Mouse (Mus musculus) T-helper 1 cell (primary cell): ENCODE measurements at regions not wholly inside any gene's neighbourhood (a gene's known extent, or its start where the extent isn't known, plus 50 kb on each side); places are given as distances from the start of the nearest gene placed in this dataset.
"Not testable (repeated sequence)": the region's sequence is repeated elsewhere in the genome, so short reads cannot be mapped to it uniquely, and the experiment has no call there.

ENCODE experiments used
- in situ Hi-C: fragments of 300-600 bp; cut with MboI, MseI; formaldehyde crosslinking; loops from one replicate; pipeline ENCODE4 v1.15.1; 2025; ENCODE audit warnings: high pct_unique_total_duplicates

DNA sequence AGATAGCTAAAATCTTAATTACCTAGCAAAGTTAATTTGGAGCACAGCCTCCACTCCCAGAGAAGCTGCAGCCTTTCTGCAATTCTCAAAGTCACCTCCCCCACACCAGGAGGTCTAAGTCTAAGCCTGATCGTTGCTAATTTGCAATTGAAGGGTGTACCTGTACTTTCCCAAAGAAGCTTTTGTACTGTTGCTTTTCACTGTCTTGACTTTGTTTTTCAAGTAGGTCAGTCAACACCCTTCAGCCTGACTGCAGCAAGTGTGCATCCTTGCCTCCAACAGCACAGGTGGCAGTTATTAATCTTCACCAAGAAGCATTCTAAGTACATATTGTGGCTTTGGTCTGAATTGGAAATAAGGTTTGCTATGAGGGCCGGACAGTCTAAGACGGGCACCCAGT lies 91.7 kb upstream of the Slc22a30 start:
- in situ Hi-C loops, result not testable (repeated sequence)

DNA sequence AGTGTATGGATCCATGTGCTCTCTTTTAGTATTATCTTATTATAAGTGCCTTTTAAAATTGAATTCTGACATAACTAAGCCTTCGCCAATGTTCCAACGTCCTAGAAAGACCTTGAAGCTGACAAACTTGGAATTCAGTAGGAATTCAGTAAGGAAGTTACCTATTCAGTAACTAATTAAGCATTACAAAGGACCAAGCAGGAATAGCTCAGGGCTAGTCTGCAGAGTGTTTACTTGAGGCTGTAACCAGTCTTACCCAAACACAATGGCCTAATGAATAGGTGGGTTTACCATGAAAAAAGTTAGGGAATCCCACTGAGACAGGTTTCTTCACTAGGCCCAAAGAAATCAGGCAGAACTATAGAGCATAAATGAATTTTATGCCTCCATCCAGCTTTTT lies 92.6 kb upstream of the Slc22a30 start:
- in situ Hi-C loops, result not testable (repeated sequence)

GRCm38 (mm10) chr19:8517721-8518120 lies 73.3 kb upstream of the Slc22a8 start:
- in situ Hi-C loops, result loop anchor here (25.0 kb wide), 1 partner anchor 620 kb away; the partner anchor contains the start of gene Asrgl1

GRCm38 (mm10) chr19:8518273-8518672 lies 72.8 kb upstream of the Slc22a8 start:
- in situ Hi-C loops, result loop anchor here (25.0 kb wide), 1 partner anchor 619 kb away; the partner anchor contains the start of gene Asrgl1

- in situ Hi-C loops, result loop anchor here (25.0 kb wide), 1 partner anchor 618 kb away; the partner anchor contains the start of gene Asrgl1
These were observed 72.1 kb upstream of the Slc22a8 start for GRCm38 (mm10) chr19:8518933-8519332.

DNA sequence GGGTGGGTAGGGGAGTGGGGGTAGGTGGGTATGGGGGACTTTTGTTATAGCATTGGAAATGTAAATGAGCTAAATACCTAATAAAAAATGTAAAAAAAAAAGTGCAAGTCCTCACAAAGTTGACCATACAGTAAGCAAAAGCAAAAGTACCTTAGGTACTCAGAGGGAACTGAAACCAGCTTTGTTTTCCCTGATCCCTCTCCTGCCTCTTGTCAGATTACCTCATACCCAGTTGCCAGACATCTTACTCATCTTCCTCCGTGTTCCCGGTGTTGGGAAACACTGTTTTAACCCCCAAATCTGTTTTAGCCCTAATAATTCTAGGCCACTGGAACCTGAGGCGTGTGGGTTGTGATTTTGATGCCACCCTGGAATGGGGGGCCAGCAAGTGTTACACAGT lies 56.5 kb upstream of the Slc22a8 start:
- in situ Hi-C loops, result loop anchor here (10.0 kb wide), 1 partner anchor 1280 kb away; no protein-coding TSS in a partner anchor

DNA sequence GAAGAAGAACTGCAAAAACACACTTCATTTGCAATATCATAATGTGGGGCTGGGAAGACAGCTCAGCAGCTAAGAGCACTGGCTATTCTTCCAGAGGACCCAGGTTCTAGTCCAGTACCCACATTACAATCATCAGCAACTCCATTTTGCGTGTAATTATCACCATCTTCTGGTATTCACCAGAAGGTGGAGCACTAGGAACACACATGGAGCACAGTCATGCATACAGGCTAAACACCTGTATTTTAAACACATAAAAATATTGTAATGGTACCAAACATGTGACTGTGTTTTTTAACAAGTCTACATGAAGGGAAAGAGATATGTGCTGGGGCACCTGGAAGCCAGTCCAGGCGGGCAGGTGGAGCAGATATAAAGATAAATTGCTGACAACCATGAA lies 55.0 kb upstream of the Slc22a8 start:
- in situ Hi-C loops, result loop anchor here (10.0 kb wide), 1 partner anchor 1281 kb away; no protein-coding TSS in a partner anchor
